Mouse (Mus musculus) ES-Bruce4 (cell line): Measurements from ENCODE around the gene A630089N07Rik. TPM values are rescaled to one million over a fixed set of nuclear protein-coding genes. Genes with fewer than 3 reads are reported as not detected.
"Not testable (repeated sequence)": the region's sequence is repeated elsewhere in the genome, so short reads cannot be mapped to it uniquely, and the experiment has no call there.

Experiments used
- H3K27ac ChIP-seq: 2 replicates; pipeline ENCODE4 v1.5.1; 2012; ENCODE audit warnings: low read length, inconsistent platforms; ENCODE audit not compliant: insufficient read depth
- H3K27me3 ChIP-seq: 2 replicates; pipeline ENCODE4 v1.6.1; 2012; ENCODE audit warnings: mild to moderate bottlenecking, low read length, inconsistent platforms; ENCODE audit not compliant: control insufficient read depth, poor library complexity, insufficient read depth, severe bottlenecking
- H3K36me3 ChIP-seq: 2 replicates; pipeline ENCODE4 v1.6.1; 2012; ENCODE audit warnings: inconsistent platforms, mild to moderate bottlenecking, low read length, moderate library complexity; ENCODE audit not compliant: control insufficient read depth, poor library complexity, insufficient read depth, severe bottlenecking
- H3K4me1 ChIP-seq: one replicate; pipeline ENCODE4 v1.8.1; 2011; ENCODE audit warnings: low read length; ENCODE audit not compliant: control insufficient read depth, insufficient read depth
- H3K4me3 ChIP-seq: 2 replicates; pipeline ENCODE4 v1.5.1; 2011; ENCODE audit warnings: low read depth, mild to moderate bottlenecking, low read length
- H3K9ac ChIP-seq: 2 replicates; pipeline ENCODE4 v1.6.1; 2012; ENCODE audit warnings: low read depth, mild to moderate bottlenecking, inconsistent platforms; ENCODE audit not compliant: poor library complexity, severe bottlenecking
- H3K9me3 ChIP-seq: replicated peaks from 2 replicates; pipeline ENCODE4 v1.6.1; 2012; ENCODE audit warnings: mild to moderate bottlenecking, low read length, inconsistent platforms; ENCODE audit not compliant: control insufficient read depth, poor library complexity, insufficient read depth, severe bottlenecking
- CTCF ChIP-seq: IDR thresholded peaks from one replicate; pipeline ENCODE4 v1.8.1; 2011; ENCODE audit warnings: low read depth, low read length
- EP300 ChIP-seq: IDR thresholded peaks from 2 replicates; pipeline ENCODE4 v1.6.1; 2011; ENCODE audit warnings: low read depth, low read length; ENCODE audit not compliant: insufficient read depth
- POLR2A ChIP-seq: IDR thresholded peaks from one replicate; pipeline ENCODE4 v1.8.1; 2011; ENCODE audit warnings: low read length; ENCODE audit not compliant: insufficient read depth
- polyA plus RNA-seq: library from polyadenylated mRNA; stranded (reverse); fragments of >200 nt; gene quantifications from 2 replicates; pipeline ENCODE4 v1.2.4, GENCODE M21; 2011; ENCODE audit warnings: low read depth; ENCODE audit not compliant: missing spikeins, insufficient read depth, insufficient read length

The A630089N07Rik gene
- 30.1 and 32.0 TPM in 2 replicates for polyA plus RNA-seq

DNA sequence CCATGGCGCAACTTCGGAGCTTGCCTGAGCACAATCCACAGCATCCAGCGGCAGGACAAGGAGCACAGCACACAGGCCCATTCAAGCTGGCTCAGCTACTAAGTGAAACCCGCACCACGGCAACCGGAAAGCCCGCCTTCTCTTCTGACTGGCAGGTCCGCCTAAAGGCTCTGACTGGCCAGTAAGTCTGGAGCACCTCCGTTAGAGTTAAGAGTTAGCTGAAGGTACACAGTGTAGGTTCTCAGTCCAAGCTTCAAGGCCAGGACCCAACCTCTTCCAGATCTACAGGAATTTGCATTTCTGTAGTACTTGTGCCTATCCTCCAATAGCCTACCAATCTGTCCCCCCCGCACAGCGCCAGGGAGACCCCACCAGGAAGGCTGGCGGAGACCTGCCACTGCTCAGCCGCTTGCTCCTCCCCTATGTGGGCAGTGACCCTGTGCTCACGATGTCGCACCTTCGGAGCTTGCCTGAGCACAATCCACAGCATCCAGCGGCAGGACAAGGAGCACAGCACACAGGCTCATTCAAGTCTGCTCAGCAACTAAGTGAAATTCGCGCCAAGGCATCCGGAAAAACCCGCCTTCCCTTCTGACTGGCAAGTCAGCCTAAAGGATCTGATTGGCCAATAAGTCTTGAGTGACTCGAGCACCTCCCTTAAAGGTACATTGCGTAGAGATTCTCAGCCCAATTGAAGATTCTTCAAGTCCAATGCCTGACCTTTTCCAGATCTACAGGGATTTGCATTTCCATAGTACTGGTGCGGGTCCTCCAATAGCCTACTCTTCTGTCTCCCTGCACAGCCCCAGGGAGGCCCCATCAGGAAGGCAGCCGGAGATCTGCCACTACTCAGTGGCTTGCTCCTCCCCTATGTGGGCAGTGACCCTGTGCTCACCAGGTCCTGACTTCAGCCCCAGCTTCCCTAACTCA is at the start of gene A630089N07Rik:
TSS of gene A630089N07Rik (minus strand) at position 562 of the 930 bp plus-strand sequence.
- not testable (repeated sequence) for H3K4me1 ChIP-seq, H3K27me3 ChIP-seq, H3K9me3 ChIP-seq, H3K36me3 ChIP-seq
- Histone ChIP-seq H3K27ac (peak within 1 kb of the TSS; percentile 84), H3K4me3 (peak within 1 kb of the TSS; percentile 93), H3K9ac (peak within 1 kb of the TSS; percentile 73)

DNA sequence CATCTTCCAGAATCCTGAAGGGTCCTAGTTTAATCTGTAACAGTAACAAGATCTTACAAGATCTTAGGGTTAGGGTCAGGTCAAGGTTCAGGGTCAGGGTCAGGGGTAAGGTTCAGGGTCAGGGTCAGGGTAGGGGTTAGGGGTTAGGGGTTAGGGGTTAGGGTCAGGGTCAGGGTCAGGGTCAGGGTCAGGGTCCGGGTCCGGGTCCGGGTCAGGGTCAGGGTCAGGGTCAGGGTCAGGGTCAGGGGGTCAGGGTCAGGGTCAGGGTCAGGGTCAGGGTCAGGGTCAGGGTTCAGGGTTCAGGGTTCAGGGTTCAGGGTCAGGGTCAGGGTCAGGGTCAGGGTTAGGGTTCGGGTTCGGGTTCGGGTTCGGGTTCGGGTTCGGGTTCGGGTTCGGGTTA is 24.9 kb upstream of the A630089N07Rik start:
- no peaks in the 10 kb centered on the region for H3K4me1 ChIP-seq
- H3K36me3 ChIP-seq: no peaks in the 10 kb centered on the region
- H3K27me3 ChIP-seq: no peaks in the 10 kb centered on the region
- H3K4me3 ChIP-seq: no peak overlapping the region
- H3K9me3 ChIP-seq: no peaks in the 10 kb centered on the region
- no peak overlapping the region for H3K9ac ChIP-seq
- H3K27ac ChIP-seq: no peak overlapping the region
- TF ChIP-seq EP300: no peak
- no peak for TF ChIP-seq POLR2A
- TF ChIP-seq CTCF: no peak

DNA sequence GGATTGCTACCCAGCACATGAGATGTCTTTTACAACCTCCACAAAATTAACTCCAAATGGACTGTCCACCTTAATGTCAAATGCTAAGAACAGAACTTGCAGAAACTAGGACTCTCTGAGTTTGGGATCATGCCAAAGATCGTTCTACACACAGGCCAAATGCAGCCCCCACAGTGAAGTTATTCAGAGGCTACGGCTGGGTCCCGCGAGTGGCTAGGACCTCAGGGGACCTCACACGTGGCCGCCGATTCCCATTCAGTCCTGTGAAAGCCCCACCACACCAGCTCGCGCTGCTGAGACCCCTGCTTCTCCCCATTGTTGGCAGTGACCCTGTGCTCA is 731 bp downstream of the A630089N07Rik start:
- H3K4me3 ChIP-seq: peak overlapping the region; percentile 93
- H3K27ac ChIP-seq, H3K9me3 ChIP-seq, H3K36me3 ChIP-seq, H3K27me3 ChIP-seq, H3K4me1 ChIP-seq: not testable (repeated sequence)
- H3K9ac ChIP-seq: peak overlapping the region; percentile 73

DNA sequence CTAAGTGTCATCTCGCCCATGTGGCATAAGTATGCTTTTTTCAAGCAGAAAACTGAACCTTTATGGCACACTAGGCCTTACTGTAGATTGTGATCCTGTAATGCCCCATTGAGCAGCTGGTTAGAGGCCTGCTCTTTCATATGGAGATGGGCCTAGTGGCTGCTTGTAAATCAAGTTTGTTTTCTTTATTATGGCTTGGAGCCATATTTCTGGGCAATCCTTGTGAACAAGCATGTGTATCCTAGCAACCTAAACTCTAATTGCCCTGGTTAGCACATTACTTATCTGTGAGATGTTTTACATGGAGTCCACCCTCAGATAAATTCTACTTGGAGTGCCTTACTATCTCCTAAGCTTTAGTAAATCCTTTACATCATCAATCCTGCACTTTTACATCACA is 1.1 kb downstream of the A630089N07Rik start:
- not testable (repeated sequence) for H3K27ac ChIP-seq, H3K9me3 ChIP-seq, H3K36me3 ChIP-seq, H3K4me3 ChIP-seq, H3K4me1 ChIP-seq, H3K27me3 ChIP-seq
- peak overlapping the region; percentile 73 for H3K9ac ChIP-seq

DNA sequence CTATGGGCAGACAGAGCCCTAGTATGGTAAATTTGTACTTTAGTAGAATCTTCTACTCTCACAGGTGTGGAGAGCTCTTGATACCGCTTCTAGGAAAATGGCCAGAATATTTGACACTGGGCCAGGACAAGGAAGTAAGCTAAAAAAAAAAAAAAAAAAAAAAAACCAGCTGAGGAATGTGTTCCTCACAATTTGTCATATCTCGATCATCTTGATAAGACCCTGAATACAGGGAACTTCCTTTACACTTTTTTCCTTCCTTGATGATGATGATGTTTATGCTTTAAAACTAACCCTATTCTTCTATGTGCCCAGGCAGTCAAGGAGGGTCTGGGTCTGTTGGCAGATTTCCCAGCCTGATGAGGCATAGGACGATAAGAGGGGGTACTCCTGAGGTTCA is 2.9 kb downstream of the A630089N07Rik start:
- not testable (repeated sequence) for H3K36me3 ChIP-seq

DNA sequence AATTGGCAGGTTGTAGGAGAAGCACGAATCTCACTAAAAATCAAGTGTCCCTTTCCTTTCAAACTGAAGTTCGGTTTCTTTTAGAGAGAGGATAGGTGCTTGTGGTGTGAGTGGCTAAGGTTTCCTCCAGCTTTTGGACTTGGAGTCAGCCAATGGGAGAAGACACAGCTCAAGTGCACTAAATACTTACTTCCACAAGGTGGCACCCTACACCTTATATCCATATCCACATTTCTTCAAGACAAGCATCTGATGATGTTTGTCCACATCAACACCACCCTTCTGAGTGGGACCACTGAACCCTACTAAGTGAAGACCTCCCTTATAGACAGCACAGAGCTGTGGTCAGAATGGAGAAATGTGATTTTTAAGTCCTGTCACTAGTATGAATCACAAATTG is 40.6 kb downstream of the A630089N07Rik start:
- H3K27ac ChIP-seq: no peak overlapping the region
- H3K4me3 ChIP-seq: no peak overlapping the region
- no peaks in the 10 kb centered on the region for H3K4me1 ChIP-seq
- H3K9me3 ChIP-seq: peaks cover 3% of the 10 kb centered on the region; the same call in 1 of the 2 replicates
- no peaks in the 10 kb centered on the region for H3K36me3 ChIP-seq
- no peak for TF ChIP-seq CTCF
- no peak for TF ChIP-seq POLR2A
- TF ChIP-seq EP300: no peak
- no peak overlapping the region for H3K9ac ChIP-seq
- H3K27me3 ChIP-seq: no peaks in the 10 kb centered on the region

More for the DNA sequence above, 2.9 kb downstream of the A630089N07Rik start:
- not testable (repeated sequence) for H3K4me3 ChIP-seq, H3K9ac ChIP-seq, H3K27ac ChIP-seq, H3K4me1 ChIP-seq, H3K27me3 ChIP-seq
- peaks cover 21% of the 10 kb centered on the region for H3K9me3 ChIP-seq
